Mouse (Mus musculus): ENCODE results near the gene Ankrd44. TPM values are rescaled to one million over a fixed set of nuclear protein-coding genes. Genes with fewer than 3 reads are reported as not detected.
A peak's percentile ranks its signal among the peaks of the same experiment; 100 is the strongest.

The Ankrd44 gene
- polyA plus RNA-seq, 1 experiment: 3.7 TPM

GRCm38 (mm10) chr1:54922707-54923106, 3.5 kb downstream of the Ankrd44 start:
- H3K36me3 ChIP-seq (ENCODE audit: control insufficient read depth, insufficient read depth, low read length): no peaks in the 10 kb centered on the region
- H3K27ac ChIP-seq (ENCODE audit: insufficient read depth, low read depth, low read length): peak overlapping the region; percentile 44; the same call in 1 of the 2 replicates
- 73% methylated on average over 8 of the region's 8 CpGs for WGBS
- no peaks in the 10 kb centered on the region for H3K27me3 ChIP-seq (ENCODE audit: control insufficient read depth, insufficient read depth, low read length)
- no peak overlapping the region for H3K4me3 ChIP-seq (ENCODE audit: low read depth, low read length)
- H3K4me1 ChIP-seq (ENCODE audit: control insufficient read depth, insufficient read depth, insufficient read length, low read length): peaks cover 10% of the 10 kb centered on the region
- TF ChIP-seq CTCF (IDR thresholded peaks at IDR 0.05; ENCODE audit: extremely low read depth, insufficient read length, insufficient replicate concordance, low read depth, low read length) (no peak), POLR2A (IDR thresholded peaks at IDR 0.05; ENCODE audit: low read depth, low read length) (no peak)

- peak overlapping the region; percentile 44 for H3K27ac ChIP-seq (ENCODE audit: insufficient read depth, low read depth, low read length)
- no peaks in the 10 kb centered on the region for H3K36me3 ChIP-seq (ENCODE audit: control insufficient read depth, insufficient read depth, low read length)
- no peak overlapping the region for H3K4me3 ChIP-seq (ENCODE audit: low read depth, low read length)
- H3K27me3 ChIP-seq (ENCODE audit: control insufficient read depth, insufficient read depth, low read length): no peaks in the 10 kb centered on the region
- WGBS: 41% methylated on average over 12 of the region's 12 CpGs
- TF ChIP-seq CTCF (IDR thresholded peaks at IDR 0.05; ENCODE audit: extremely low read depth, insufficient read length, insufficient replicate concordance, low read depth, low read length) (no peak), POLR2A (IDR thresholded peaks at IDR 0.05; ENCODE audit: low read depth, low read length) (no peak)
- peaks cover 10% of the 10 kb centered on the region for H3K4me1 ChIP-seq (ENCODE audit: control insufficient read depth, insufficient read depth, insufficient read length, low read length)
These were observed 4.1 kb downstream of the Ankrd44 start for GRCm38 (mm10) chr1:54922025-54922574.

DNA sequence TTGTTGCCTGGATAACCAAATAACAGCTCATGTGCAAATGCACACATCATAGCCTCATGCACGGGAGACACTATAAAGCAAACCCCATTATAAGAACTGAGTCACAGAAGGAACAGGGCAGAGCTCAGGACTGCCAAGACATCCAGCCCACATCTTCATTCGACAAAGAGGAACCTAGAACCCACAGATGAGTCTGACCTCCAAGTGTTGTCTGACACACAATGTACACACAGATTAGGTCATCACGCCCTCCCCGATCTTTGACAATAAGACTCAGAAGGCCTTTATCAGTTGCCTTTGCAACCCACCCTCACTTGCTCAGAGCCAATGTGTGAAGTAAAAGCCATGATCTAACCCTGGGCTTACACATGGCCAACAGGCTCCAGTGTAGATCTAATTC, 6.1 kb downstream of the Ankrd44 start:
- 84% methylated on average over 4 of the region's 4 CpGs for WGBS
- TF ChIP-seq CTCF (IDR thresholded peaks at IDR 0.05; ENCODE audit: extremely low read depth, insufficient read length, insufficient replicate concordance, low read depth, low read length) (no peak), POLR2A (IDR thresholded peaks at IDR 0.05; ENCODE audit: low read depth, low read length) (no peak)

DNA sequence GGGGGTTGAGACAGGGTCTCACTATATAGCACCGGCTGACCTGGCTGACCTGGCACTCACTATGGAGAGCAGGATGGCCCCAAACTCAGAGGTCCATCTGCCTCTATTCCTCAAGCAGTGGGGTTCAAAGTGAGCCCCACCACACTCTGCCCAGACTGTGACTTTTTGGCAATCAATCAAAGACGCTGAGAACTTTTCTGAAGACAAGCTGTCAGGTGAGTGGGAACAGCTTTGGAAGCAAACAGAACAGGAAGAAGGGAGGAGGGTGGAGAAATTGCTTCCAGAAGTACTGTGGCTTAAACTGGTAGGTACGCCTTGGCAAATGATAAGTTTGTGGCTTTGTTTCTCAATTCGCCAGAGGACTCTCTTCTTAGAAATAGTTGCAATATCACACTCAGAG, 9.7 kb downstream of the Ankrd44 start:
- no peaks in the 10 kb centered on the region for H3K27me3 ChIP-seq (ENCODE audit: control insufficient read depth, insufficient read depth, low read length)
- WGBS: 79% methylated on average over 4 of the region's 4 CpGs
- H3K36me3 ChIP-seq (ENCODE audit: control insufficient read depth, insufficient read depth, low read length): no peaks in the 10 kb centered on the region
- no peak overlapping the region for H3K4me3 ChIP-seq (ENCODE audit: low read depth, low read length)
- H3K4me1 ChIP-seq (ENCODE audit: control insufficient read depth, insufficient read depth, insufficient read length, low read length): peaks cover 11% of the 10 kb centered on the region; the same call in 1 of the 2 replicates
- no peak overlapping the region for H3K27ac ChIP-seq (ENCODE audit: insufficient read depth, low read depth, low read length)
- TF ChIP-seq POLR2A (IDR thresholded peaks at IDR 0.05; ENCODE audit: low read depth, low read length): no peak
- TF ChIP-seq CTCF (IDR thresholded peaks at IDR 0.05; ENCODE audit: extremely low read depth, insufficient read length, insufficient replicate concordance, low read depth, low read length): no peak

More for the DNA sequence above, 6.1 kb downstream of the Ankrd44 start:
- Histone ChIP-seq H3K27me3 (ENCODE audit: control insufficient read depth, insufficient read depth, low read length) (no peaks in the 10 kb centered on the region), H3K27ac (ENCODE audit: insufficient read depth, low read depth, low read length) (no peak overlapping the region), H3K4me1 (ENCODE audit: control insufficient read depth, insufficient read depth, insufficient read length, low read length) (peaks cover 8% of the 10 kb centered on the region), H3K36me3 (ENCODE audit: control insufficient read depth, insufficient read depth, low read length) (no peaks in the 10 kb centered on the region), H3K4me3 (ENCODE audit: low read depth, low read length) (no peak overlapping the region)

DNA sequence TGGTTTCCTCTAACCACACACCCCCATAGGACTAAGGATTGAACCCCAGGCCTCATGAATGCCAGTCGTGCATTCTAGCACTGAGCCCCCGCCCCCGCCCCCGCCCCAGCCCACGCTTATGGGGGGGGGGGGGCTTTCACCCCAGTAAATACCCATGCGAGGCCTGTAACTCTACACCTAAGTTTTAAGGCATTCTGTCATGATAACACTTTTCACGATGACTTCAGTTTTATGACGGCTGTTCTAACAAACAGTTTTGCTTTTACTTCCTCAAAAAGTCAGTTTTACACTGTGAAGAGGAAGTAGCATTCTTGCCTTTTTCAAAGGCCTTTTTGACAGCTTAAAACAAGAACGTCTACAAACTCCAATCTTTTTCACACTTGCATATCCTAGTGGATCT, 11.8 kb downstream of the Ankrd44 start:
- Histone ChIP-seq H3K27me3 (ENCODE audit: control insufficient read depth, insufficient read depth, low read length) (no peaks in the 10 kb centered on the region), H3K36me3 (ENCODE audit: control insufficient read depth, insufficient read depth, low read length) (no peaks in the 10 kb centered on the region), H3K27ac (ENCODE audit: insufficient read depth, low read depth, low read length) (no peak overlapping the region), H3K4me1 (ENCODE audit: control insufficient read depth, insufficient read depth, insufficient read length, low read length) (peaks cover 15% of the 10 kb centered on the region; the same call in 1 of the 2 replicates), H3K4me3 (ENCODE audit: low read depth, low read length) (no peak overlapping the region)
- 19% methylated on average over 9 of the region's 9 CpGs for WGBS
- TF ChIP-seq POLR2A (IDR thresholded peaks at IDR 0.05; ENCODE audit: low read depth, low read length) (no peak), CTCF (IDR thresholded peaks at IDR 0.05; ENCODE audit: extremely low read depth, insufficient read length, insufficient replicate concordance, low read depth, low read length) (no peak)

DNA sequence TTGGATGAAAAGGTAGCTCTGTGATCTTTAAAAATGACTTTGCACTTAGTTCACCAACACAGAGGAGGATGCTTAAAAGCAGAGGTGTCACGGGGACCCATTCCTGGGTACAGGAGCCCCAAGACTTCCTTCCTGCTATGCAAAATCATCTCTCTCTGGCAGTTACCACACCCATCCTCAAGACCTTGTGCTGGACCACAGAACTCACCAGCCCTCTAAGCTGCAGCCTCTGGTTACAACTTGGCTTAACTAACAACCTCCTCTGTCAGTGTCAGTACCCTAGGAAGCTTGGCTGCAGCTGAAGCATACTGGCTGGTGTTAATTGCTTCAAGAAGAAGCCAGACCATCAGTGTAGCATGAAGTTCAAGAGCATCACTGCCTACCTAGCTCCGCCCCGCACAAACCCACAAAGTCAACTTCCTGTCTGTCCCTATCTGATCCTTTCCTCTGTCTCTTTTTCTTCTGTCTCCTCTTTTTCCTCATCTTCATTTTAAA, 12.8 kb downstream of the Ankrd44 start:
- TF ChIP-seq POLR2A (IDR thresholded peaks at IDR 0.05; ENCODE audit: low read depth, low read length) (no peak), CTCF (IDR thresholded peaks at IDR 0.05; ENCODE audit: extremely low read depth, insufficient read length, insufficient replicate concordance, low read depth, low read length) (no peak)
- 79% methylated on average over 3 of the region's 3 CpGs for WGBS
- H3K27me3 ChIP-seq (ENCODE audit: control insufficient read depth, insufficient read depth, low read length): no peaks in the 10 kb centered on the region
- H3K27ac ChIP-seq (ENCODE audit: insufficient read depth, low read depth, low read length): peak overlapping the region; percentile 42
- peaks cover 18% of the 10 kb centered on the region for H3K4me1 ChIP-seq (ENCODE audit: control insufficient read depth, insufficient read depth, insufficient read length, low read length)
- no peaks in the 10 kb centered on the region for H3K36me3 ChIP-seq (ENCODE audit: control insufficient read depth, insufficient read depth, low read length)
- no peak overlapping the region for H3K4me3 ChIP-seq (ENCODE audit: low read depth, low read length)

DNA sequence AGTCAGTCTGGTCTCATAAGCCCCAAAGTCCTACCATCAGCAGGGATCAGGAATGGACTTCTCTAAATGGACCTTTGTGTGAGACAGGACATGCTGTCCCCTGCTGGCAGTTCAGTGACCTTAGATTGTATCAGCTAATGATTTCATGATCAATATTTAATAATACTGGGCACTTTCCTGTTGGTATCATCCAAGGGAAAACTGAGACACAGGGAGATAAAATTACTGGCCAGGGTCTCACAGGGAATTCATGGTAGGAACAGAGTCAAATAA, 13.2 kb downstream of the Ankrd44 start:
- peak overlapping the region; percentile 63 for H3K27ac ChIP-seq (ENCODE audit: insufficient read depth, low read depth, low read length)
- peaks cover 18% of the 10 kb centered on the region for H3K4me1 ChIP-seq (ENCODE audit: control insufficient read depth, insufficient read depth, insufficient read length, low read length)
- no peak overlapping the region for H3K4me3 ChIP-seq (ENCODE audit: low read depth, low read length)
- no peaks in the 10 kb centered on the region for H3K27me3 ChIP-seq (ENCODE audit: control insufficient read depth, insufficient read depth, low read length)
- no peak for TF ChIP-seq CTCF (IDR thresholded peaks at IDR 0.05; ENCODE audit: extremely low read depth, insufficient read length, insufficient replicate concordance, low read depth, low read length)
- TF ChIP-seq POLR2A (IDR thresholded peaks at IDR 0.05; ENCODE audit: low read depth, low read length): no peak
- H3K36me3 ChIP-seq (ENCODE audit: control insufficient read depth, insufficient read depth, low read length): no peaks in the 10 kb centered on the region

All from small intestine, adult 2 months (tissue).